Mouse (Mus musculus) thymus, postnatal 0 days (tissue): ENCODE data around the gene Pnrc2. TPM values are rescaled to one million over a fixed set of nuclear protein-coding genes. Genes with fewer than 3 reads are reported as not detected.

Experiments used
- DNase-seq: peaks from one replicate; pipeline ENCODE4 v3.0.0-alpha.2; 2015; ENCODE audit warnings: low spot score
- polyA plus RNA-seq: library from polyadenylated mRNA; unstranded; fragments of >200 nt; fragmentation: Nextera tagmentation; extraction: Ambion mirVana; gene quantifications from 2 replicates; pipeline ENCODE4 v1.2.1, GENCODE M21; 2015

The Pnrc2 gene
- polyA plus RNA-seq, 1 experiment from 2014 or later = 217 TPM

GRCm38 (mm10) chr4:135824254-135824653 lies 49.4 kb downstream of the Pnrc2 start:
- no peak for DNase-seq

GRCm38 (mm10) chr4:135823298-135823697 lies 50.4 kb downstream of the Pnrc2 start:
- peak; percentile 53 for DNase-seq

GRCm38 (mm10) chr4:135821772-135822171 lies 51.9 kb downstream of the Pnrc2 start:
- DNase-seq = no peak

Other genes starting within 250 kb of the Pnrc2 start
- 0.24 and 0.29 TPM in 2 replicates for gene Ifnlr1, start 187.6 kb downstream of the Pnrc2 start, polyA plus RNA-seq
- gene Il22ra1, start 145.7 kb downstream of the Pnrc2 start, polyA plus RNA-seq = not detected in 2 replicates
- gene Myom3, start 114.1 kb downstream of the Pnrc2 start, polyA plus RNA-seq = 0.10 and 0.21 TPM in 2 replicates
- 276 TPM in 2 replicates for gene Srsf10, start 18.1 kb downstream of the Pnrc2 start, polyA plus RNA-seq
- gene Cnr2, start 21.5 kb upstream of the Pnrc2 start, polyA plus RNA-seq = 5.5 and 5.8 TPM in 2 replicates
- 56.0 and 63.5 TPM in 2 replicates for gene Fuca1, start 46.9 kb upstream of the Pnrc2 start, polyA plus RNA-seq
- gene Hmgcl, start 72.6 kb upstream of the Pnrc2 start, polyA plus RNA-seq = 70.1 and 72.8 TPM in 2 replicates
- 41.8 and 43.9 TPM in 2 replicates for gene Gale, start 89.9 kb upstream of the Pnrc2 start, polyA plus RNA-seq
- 145 and 149 TPM in 2 replicates for gene Lypla2, start 98.8 kb upstream of the Pnrc2 start, polyA plus RNA-seq
- gene Pithd1, start 113.4 kb upstream of the Pnrc2 start, polyA plus RNA-seq = 174 and 180 TPM in 2 replicates
- gene Eloa, start 147.9 kb upstream of the Pnrc2 start, polyA plus RNA-seq = 41.5 and 45.0 TPM in 2 replicates
- gene Rpl11, start 179.6 kb upstream of the Pnrc2 start, polyA plus RNA-seq = 717 and 718 TPM in 2 replicates